In the genomic region with DNA sequence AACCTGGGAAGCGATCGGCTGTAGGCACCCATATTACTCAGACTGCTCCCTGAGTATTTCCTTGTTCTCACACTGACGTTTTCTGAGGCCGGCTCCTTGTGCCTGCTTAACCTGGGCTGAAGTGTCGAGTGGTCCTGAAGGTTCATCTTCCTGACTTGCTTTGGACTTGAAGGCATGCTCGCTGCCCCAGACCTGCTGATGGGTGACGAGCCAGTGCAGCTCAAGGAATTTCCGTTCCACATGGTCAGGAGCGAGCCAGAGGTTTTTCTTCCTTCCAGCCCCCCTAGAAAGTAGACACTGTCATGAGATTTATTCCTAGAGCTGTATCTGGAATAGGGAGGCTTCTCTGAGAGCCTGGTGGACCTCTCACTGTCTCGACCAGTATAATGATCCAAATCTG, we compare ENCODE assay signal across 23 mouse cellular contexts.
"Had no signal": no experiment of that assay in that cellular context is flagged by ENCODE, and none has a peak within 500 bp of the region (broad histone marks: within the 10 kb centered on the region; RNA-seq: fewer than 3 reads in every experiment).

No protein-coding gene starts in this region.

- H3K27ac ChIP-seq: heart, adult 2 months; heart, embryonic 13.5 days; heart, embryonic 15.5 days; hindbrain, embryonic 13.5 days; hindbrain, embryonic 15.5 days; hindbrain, postnatal 0 days; limb, embryonic 13.5 days; limb, embryonic 15.5 days; liver, embryonic 12.5 days; liver, embryonic 14.5 days had no signal

- H3K4me3 ChIP-seq: heart, adult 2 months; heart, embryonic 13.5 days; heart, embryonic 15.5 days; hindbrain, embryonic 13.5 days; hindbrain, embryonic 15.5 days; limb, embryonic 13.5 days; limb, embryonic 15.5 days; liver, embryonic 12.5 days had no signal

- H3K9me3 ChIP-seq: heart, embryonic 13.5 days; heart, embryonic 15.5 days; hindbrain, embryonic 13.5 days; hindbrain, embryonic 15.5 days; limb, embryonic 13.5 days; limb, embryonic 15.5 days; liver, embryonic 12.5 days had no signal

- H3K4me2 ChIP-seq: heart, embryonic 11.5 days; heart, embryonic 13.5 days; heart, embryonic 15.5 days; hindbrain, embryonic 13.5 days; hindbrain, embryonic 15.5 days; limb, embryonic 13.5 days; limb, embryonic 15.5 days; liver, embryonic 12.5 days had no signal

- DNase-seq: forebrain, postnatal 0 days; gastrocnemius, postnatal 14 days; gastrocnemius, postnatal 36 days; heart, adult 11 months; heart, adult 2 months; heart, postnatal 14 days; heart, postnatal 36 days; kidney, adult 18-20 months; kidney, postnatal 14 days; layer of hippocampus, adult 9-11 months; layer of hippocampus, postnatal 36 days; left cerebral cortex, postnatal 4 days had no signal

- ATAC-seq: forebrain, postnatal 0 days; hindbrain, postnatal 0 days; intestine, embryonic 16.5 days; liver, embryonic 12.5 days had no signal

- H3K27me3 ChIP-seq: heart, embryonic 13.5 days; heart, embryonic 15.5 days; hindbrain, embryonic 13.5 days; hindbrain, embryonic 15.5 days; limb, embryonic 13.5 days; limb, embryonic 15.5 days; liver, embryonic 12.5 days had no signal

- H3K4me1 ChIP-seq: hindbrain, embryonic 13.5 days; hindbrain, embryonic 15.5 days had no signal

- H3K9ac ChIP-seq: forebrain, postnatal 0 days; heart, embryonic 13.5 days; heart, embryonic 15.5 days; hindbrain, embryonic 13.5 days; hindbrain, embryonic 15.5 days; limb, embryonic 13.5 days; limb, embryonic 15.5 days; liver, embryonic 12.5 days; liver, embryonic 14.5 days had no signal
